Mouse (Mus musculus) embryonic fibroblast, embryonic 13.5 days (primary cell): ENCODE data around the gene Tapbpl.

Experiments
- CTCF ChIP-seq: IDR thresholded peaks from 2 replicates; pipeline ENCODE4 v1.5.1; 2011; ENCODE audit warnings: mild to moderate bottlenecking, control low read depth, low read length, moderate library complexity, borderline replicate concordance; ENCODE audit not compliant: insufficient read depth
- POLR2A ChIP-seq: IDR thresholded peaks from 2 replicates; pipeline ENCODE4 v1.6.1; 2011; ENCODE audit warnings: low read depth, mild to moderate bottlenecking, control low read depth, low read length, moderate library complexity

DNA sequence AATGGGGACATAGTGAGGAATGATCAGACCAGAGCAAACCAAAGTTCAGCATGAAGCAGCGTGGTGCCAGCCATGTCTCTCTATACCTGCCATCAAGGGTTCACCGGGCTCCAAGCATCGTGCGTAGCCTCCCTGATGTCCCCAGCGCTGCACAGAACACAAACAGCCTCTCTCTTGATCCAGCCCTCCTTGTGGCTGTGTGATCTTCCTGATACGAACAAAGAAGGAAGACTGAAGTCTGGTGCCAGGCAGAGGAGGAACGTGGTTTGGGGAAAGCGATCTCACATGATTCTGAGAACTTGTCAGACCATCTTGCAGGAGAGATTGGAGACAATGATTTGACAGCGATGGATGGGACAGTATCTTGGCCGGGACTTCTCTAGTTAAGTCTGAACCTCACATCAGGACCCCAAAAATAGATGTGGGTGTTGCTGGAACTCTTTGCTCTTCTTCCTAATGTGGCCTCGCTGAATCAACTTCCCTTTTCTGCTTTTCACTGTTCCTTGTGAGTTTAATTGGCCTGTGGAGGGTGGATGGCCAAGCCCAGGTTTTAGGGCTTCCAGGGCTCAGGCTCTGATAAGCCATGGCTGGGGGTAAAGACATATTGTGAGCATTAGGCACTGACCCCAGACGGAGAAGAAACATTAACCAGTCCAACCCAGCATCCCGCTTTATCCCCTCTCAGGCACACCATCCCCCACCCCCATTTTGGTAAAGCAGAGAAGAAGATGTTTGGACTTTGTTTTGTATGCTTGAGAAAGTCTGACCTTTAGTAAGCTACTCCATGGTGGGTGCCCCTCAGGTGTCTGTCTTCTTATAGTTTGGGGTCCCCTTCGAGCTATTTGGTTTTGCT lies 22.4 kb upstream of the Tapbpl start:
- TF ChIP-seq POLR2A, result no peak
- TF ChIP-seq CTCF, result no peak
